Mouse (Mus musculus): ENCODE results near the gene Tmem63a.

The Tmem63a gene

DNA sequence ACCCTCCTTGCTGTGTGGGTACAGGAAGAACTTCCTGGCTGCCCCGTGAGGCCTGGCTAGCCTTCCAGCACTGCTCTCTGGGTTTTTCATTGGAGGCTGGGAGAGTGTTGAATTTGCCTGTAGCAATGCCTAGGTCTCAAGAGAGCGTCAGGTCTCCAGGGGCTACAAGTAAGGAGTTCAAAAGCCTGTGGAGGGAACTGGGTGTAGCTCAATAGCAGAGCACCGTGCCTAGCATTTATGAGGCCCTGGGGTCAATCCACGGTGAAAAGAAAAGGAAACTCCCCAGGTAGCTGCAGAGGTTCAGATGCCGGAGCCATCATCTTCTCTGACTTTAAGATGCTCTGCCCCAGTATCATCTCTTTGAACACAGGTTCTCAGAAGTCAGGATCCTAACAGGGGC is 69.5 kb downstream of the Tmem63a start:
- DNase-seq = no peak

DNA sequence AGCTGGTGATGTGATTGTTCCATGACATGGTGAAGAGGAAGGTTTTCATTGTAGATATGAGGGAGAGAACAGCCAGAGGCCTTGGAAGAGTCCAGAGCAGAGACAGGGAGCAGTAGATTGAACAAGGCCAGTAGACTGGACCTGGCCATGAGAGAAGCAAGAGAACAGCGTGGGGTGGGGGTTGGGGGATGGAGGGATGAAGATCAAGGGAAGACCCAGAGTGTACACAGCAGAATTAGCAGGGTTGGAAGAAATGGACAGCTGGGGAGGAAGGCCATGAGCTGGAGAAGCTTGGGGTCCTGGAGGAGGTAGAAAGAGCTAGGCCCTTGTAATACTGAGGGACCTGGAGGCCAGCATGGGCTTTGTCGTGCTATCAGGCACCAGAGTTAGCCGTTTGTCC is 70.3 kb downstream of the Tmem63a start:
- no peak for DNase-seq

DNA sequence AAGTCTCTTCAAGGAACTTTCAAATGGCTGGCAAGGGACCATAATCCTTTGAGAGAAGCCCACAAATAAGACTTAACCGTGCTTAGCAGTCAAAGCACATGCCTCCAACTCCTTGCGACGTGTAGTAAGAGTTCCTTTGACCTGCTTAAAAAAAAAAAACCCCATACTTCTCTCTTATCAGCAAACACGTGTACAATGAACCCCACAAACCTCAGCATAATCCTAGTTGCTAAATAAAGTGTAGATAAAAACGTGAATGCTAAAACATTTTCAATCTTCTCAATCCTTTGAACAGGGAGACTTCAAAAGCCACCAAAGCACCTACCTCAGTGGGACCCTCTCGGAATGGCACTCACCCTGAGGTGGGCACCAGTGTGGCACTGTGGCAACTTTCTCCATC is 71.3 kb downstream of the Tmem63a start:
- DNase-seq = no peak

DNA sequence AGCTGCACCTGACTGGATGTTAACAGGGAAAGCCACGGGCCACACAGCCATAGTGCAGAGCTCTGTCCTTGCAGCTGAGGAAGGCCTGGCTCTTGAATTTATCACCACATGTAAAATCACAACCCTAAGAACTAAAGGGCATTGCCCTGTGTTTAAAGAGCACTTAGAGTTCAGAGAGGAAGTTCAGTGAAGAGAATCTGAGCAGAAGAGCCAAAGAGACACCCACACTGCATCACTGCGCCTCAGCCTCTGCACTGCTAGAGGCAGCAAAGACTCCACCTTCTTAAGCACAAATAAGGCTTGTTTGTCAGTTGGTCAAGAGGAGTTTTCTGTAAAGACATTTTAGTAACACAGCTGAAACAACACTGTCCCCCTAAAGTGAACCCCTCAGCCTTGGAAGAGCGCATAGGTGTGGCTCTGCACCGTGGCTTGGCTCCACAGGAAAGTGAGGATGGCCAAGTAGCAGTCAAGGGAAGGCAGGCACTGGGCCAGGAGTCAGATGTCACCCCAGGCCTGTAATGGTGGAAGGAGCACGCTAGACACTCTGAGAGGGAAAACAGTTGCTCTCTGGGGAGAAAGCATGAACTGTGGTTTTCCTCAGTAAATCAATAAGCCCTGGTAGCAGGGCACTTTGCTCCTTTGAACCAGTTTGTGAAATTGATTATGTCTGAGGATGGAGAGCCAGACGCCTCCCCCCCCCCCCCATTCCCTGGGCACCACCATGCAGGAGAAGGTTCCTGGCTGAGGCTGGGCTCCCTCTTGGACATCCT is 72.8 kb downstream of the Tmem63a start:
- DNase-seq = no peak

DNA sequence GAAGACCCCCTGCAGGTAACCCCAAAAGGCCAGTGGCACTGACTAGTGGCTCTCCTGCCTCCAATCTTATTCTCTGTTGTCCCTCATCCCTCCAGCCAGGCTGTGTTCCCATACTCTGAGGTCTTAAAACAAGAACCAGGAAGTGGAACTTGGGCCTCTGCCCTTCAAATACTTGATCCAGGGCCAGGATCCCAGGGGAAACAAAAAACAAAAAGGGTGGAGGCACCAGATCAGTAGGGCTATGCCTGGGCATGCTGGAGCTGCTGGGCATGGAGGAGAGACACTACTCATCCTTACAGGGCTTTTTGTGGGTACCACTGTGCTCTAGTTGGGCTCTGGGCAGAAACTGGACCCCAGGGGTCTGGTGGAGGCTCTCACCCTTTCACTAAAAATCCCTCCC is 73.4 kb downstream of the Tmem63a start:
- DNase-seq = no peak

DNA sequence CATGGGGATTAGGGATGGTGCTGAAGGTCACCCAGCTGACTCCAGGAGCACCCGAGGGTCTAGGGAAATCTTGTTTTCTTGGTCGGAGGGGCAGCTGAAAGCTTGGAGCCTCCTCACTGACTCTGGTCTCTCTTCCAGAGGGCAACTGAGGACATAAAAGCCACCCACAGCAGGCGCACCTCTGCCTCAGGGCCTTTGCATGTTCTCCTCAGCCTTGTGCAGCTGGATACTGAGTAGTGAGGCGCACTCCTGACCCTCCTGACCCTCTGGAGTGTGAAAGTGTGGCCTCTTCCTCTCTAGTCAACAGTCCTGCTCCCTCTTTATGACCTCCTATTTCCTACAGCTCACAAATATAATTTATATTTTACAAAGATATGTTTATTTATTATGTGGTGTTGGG is 73.9 kb downstream of the Tmem63a start:
- no peak for DNase-seq

DNA sequence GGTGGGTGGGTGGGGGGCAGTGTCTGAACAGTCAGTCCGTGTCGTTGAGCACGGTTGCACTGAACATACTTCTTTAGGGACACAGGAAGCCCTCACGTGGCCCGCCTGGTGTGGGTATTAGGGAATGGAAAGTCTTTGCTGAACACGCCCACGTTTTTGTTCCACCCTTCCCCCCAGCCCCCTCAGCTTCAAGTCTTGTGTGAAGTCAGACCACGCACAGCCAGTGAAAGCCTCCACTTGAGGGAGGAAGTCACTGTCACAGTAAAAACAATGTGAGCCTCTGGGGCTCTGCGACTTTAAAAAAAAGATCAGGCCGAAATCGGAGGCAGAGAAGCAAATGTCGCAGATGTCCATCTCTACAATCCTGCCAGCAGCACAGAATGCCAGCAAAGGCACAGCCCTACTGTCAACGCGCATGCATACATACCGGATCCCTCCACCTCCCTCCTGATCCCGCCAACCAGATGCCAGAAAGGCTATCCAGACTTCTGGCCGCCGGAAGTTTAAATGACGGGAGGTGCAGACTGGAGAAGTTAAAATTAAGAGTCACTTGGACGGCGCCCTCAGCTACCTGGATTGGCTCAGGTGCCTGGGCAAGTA is 74.5 kb downstream of the Tmem63a start:
- DNase-seq = peak; percentile 42

DNA sequence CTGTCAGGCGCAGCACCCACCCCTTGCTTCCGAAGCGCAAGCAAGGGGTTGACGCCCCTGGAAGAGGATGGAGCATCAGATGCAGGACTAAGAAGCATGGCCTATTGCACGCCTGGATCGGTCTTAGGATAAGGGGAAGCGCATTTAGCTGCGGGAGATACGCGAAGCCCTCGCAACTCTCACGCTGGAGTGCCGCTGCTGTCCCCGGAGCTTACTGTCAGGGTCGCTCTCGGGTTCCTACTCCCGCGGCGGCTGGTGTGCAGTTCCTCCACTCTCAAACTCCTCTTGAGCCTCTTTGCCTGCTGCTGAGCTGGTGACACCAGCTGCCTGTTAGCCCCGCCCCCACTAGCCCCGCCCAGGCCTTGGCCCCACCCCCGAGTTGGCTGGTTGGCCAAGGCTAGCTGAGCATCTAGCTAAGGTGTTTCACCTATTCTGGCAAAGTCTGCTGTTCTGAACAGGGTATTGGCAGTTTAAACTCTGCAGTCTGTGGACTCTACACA is 75.1 kb downstream of the Tmem63a start:
- peak; percentile 56 for DNase-seq

DNA sequence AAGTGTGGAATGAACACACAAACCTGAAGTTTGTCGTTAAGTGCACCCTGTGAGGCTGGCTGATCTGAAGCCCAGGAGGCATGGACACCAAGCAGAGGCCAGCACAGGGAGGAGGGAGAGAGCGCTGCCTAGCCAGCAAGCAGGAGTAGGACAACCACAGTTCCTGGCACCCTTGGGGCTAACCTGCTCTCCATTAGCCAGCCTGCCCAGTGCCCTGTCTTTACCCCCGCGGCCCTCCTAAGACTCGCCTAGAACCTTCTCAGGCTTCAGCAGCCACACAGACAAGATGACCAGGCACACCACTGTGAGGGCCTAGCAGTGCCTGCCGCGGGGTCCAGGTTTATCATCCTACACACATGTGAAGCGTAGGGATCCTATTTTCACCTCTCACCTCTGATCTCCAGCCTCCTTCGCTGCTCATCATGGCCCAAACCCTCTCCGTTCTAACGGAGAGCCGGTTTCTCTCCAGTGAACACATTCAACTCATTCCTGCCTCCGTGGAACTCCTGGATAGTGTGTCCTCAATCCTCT is 75.8 kb downstream of the Tmem63a start:
- DNase-seq = no peak

DNA sequence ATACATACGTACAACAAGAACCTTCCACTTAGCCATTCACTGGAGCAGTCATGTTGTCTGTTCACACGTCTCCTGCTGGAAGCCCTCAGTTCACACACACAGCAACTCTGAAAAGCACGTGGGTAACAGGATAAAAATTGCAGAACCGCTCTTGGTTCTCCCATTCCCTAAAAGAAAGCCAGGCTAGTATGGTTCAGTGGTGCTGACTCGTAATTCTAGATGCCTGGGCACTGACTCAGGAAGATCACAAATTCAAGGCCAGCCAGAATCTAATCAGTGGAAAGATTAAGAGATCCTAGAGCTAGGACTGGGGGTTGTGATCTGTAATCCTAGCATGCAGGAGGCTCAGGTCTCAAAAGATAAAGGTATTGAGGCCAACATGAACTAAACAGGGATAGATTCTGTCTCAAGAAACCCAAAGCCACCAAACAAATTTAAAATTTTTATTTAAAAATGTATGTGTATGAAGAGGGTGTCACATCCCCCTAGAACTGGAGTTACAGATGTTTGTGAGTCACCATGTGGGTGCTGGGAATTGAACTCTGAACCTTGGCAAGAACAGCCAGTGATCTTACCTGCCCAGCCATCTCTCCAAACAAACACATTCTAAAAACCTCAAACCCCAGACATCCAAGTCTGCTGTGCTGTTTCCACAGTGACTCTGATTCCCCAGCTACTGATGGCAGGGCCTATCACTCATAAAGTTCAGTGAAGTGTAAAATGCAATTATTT is 78.8 kb downstream of the Tmem63a start, which contains the start of gene Ephx1:
Gene Ephx1, minus strand, starts transcription at position 149 of the 732 bp plus-strand sequence.
- DNase-seq = no peak

DNA sequence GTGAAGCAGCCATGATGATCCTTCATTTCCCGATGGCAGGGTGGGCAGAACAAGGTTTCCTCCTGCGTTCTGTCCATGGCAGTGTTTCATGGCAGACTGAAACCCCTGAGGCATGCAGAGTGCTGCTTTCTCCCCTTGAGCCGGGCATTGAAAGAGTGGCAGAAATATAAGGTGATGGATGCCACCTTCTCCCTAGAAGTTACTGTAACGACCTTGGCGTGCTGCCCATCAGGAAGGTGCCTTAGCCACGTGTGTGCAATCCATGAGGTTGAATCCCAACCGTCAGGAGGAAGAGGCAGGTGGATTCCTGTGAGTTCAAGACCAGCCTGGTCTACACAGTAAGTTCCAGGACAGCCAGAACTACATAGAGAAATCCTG is 79.3 kb downstream of the Tmem63a start:
- no peak for DNase-seq

DNA sequence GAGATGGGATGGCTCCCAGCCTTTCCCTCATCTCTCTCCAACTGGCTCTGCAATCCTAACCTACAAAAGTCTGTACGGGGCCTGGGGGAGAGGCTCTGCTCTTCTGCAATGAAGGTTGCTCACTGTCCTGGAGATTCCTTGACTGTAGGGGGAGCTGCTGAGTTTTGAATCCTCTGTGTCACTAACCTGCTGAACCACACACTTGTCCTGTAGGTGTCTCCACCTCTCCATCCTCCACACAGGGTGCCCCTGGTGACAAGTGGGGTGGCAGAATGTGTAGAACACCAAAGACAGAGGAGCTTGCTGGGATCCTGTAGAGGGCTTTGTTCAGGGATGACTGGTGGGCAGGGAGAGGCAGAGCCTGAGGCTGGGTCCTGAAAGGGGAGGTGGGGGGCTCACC is 80.1 kb downstream of the Tmem63a start:
- DNase-seq = no peak

Data from right cerebral cortex, postnatal 25 days (tissue).